Mouse (Mus musculus): ENCODE results near the gene Tex2.

Tex2 gene

DNA sequence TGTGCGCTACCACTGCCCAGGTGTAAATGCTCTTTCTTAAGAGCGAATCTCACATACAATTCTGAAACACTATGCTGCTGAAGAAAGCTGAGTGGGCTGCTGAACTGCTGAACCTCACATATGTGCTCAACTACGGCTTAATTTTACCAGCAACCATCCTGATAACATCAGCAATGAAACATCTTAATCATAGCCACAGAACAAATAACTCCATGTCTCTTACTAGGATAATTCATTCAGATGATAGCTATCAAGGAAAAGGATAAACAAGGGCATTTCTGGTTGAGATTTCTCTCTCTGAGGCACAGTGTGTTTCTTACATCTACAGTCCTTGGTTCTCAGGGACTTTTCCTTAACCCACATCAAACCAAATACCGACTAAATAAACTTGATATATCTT lies 128.3 kb downstream of the Tex2 start:
- DNase-seq (ENCODE audit: low spot score) = no peak

DNA sequence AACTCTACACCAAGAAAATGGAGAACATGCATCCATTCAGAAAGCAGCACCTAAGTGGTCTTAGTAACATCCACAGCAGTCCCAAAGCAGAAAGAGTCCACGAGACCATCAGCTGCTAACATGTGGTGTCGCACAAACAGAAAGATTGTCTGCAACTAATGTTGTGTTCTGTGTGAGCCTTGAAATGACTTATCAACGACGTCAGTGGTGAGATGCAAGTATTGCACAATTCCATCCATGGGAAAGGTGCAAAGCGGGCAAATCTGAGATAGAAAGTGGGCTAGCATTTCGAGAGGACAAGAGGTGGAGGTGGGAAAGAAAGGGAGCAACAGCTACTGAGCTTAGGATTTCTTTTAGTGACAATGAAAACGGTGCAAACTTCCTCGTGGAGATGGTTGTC lies 130.4 kb downstream of the Tex2 start:
- DNase-seq (ENCODE audit: low spot score) = no peak

- no peak for DNase-seq (ENCODE audit: low spot score)
Measured at GRCm38 (mm10) chr11:106481651-106482050, 131.6 kb downstream of the Tex2 start.

GRCm38 (mm10) chr11:106480530-106480885 lies 132.7 kb downstream of the Tex2 start:
- DNase-seq (ENCODE audit: low spot score) = no peak

GRCm38 (mm10) chr11:106479619-106480529 lies 133.3 kb downstream of the Tex2 start:
- no peak for DNase-seq (ENCODE audit: low spot score)

GRCm38 (mm10) chr11:106478745-106479144 lies 134.5 kb downstream of the Tex2 start:
- DNase-seq (ENCODE audit: low spot score) = no peak

DNA sequence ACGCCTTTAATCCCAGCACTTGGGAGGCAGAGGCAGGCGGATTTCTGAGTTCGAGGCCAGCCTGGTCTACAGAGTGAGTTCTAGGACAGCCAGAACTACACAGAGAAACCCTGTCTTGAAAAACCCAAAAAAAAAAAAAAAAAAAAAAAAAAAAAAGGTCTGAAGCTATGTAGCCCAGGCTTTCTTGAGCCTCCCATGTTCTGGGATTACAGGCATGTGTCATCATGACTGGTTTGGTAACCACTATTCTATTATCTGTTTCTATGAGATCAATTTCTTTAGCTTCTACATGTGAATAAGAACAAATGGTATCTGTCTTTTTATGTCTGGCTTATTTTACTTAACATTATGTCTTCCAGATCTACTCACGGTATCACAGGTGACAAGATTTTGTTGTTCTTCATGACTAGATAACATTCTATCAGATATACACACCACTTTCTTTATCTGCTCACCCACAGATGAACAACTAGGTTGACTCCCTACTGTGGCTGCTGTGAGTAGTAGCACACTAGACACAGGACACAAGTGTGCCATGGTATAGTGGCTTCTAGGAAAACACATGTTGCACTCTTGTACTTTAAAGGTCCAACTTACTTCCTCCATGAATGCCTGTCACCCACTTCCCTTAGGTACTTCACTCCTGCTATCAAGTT lies 135.6 kb downstream of the Tex2 start:
- no peak for DNase-seq (ENCODE audit: low spot score)

- DNase-seq (ENCODE audit: low spot score) = no peak
Measured at GRCm38 (mm10) chr11:106475309-106475708, 137.9 kb downstream of the Tex2 start.

- DNase-seq (ENCODE audit: low spot score) = no peak
Measured at GRCm38 (mm10) chr11:106471629-106472028, 141.6 kb downstream of the Tex2 start.

DNA sequence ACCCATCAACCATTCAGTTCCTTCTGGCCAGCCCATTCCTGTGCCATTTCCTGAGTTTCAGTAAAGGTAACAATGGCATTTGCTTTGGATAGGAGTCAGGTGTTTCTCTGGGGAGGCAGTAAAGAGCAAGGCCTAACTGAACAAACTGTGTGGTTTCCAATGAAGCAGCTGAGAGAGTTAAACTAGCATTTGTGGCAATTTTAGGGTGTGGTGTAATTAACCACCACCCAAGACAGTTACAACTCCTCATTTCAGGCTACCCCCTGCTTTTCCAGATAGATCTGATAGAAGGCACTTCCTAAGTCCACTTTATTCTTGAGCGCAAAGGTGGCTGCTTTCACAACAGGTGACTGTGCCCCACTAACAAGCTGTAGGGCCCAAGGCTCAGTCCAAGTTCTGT lies 144.7 kb downstream of the Tex2 start:
- no peak for DNase-seq (ENCODE audit: low spot score)

GRCm38 (mm10) chr11:106465932-106466331 lies 147.3 kb downstream of the Tex2 start:
- no peak for DNase-seq (ENCODE audit: low spot score)

DNA sequence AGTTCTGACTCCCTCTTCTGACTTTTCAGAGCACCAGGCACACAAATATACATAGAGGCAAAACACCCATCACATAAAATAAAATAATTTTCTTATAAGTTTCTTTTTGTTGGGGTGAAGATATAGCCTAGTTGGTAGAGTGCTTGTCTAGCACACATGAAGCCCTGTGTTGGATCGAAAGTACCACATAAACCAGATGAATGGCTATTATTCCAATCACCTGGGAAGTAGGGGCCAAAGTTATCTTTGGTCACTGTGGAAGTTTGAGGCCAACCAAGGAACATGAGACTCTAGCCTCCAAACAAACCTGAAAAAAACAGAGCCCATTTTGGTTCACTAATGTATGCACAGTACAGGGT lies 147.7 kb downstream of the Tex2 start:
- DNase-seq (ENCODE audit: low spot score) = no peak

DNA sequence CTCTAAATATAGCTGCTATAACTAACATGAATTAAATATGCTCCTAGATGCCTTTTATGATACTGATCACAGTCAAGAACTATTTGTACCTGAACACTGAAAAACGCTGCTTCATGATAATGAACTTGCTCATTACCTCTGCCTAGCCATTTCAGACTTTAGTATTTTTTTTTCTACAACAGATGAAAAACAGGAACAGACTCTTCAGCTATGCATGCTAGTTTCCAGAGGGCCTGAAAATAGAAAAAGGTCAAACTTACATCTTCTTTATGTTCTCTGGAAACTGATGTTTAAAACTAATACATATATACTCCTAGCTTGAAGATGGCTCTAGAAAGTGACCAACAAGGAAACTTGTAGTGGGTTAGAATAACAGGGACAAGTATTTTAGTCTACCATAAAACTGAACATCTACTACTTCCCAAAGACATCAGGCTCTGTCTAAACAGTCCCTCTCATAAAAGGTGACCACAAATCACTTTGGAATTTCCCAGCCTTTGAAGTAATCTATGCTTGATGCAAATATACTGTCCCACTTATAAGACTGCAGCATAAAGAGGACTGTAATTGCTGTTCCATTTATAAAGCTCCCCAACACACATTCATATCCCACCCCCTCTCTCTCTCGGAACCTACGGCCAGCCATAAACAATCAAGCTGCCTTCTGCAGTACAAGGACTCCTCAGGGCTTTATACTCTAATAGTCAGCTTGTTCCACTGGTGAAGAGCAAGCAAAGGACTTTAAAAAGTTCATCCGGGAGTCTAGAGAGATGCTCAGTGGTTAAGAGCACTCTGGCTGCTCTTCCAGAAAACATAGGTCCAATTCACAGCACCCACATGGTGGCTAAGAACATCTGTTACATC lies 148.3 kb downstream of the Tex2 start:
- DNase-seq (ENCODE audit: low spot score) = no peak

- no peak for DNase-seq (ENCODE audit: low spot score)
Measured at GRCm38 (mm10) chr11:106463845-106464244, 149.4 kb downstream of the Tex2 start.

DNA sequence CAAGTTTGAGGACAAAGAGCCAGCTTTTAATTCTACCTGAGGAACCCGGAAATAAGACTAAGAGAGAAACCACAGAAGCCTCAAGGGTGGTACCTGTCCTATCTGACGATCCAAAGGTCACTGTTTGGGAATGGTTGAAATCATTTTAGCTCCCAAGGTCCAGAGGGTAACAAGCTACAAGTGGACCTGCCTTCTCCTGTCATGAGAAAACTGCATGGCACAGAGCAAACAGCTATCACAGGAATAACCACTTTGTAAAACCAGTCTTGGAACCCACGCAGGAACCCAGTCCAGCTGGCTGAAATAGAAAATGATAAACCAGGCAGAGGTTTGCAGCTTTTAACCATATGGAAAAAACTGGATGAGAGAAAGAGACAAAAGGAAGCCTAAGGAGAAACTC lies 150.9 kb downstream of the Tex2 start:
- DNase-seq (ENCODE audit: low spot score) = no peak

- DNase-seq (ENCODE audit: low spot score) = no peak
Measured at GRCm38 (mm10) chr11:106461145-106461932, 151.9 kb downstream of the Tex2 start.

DNA sequence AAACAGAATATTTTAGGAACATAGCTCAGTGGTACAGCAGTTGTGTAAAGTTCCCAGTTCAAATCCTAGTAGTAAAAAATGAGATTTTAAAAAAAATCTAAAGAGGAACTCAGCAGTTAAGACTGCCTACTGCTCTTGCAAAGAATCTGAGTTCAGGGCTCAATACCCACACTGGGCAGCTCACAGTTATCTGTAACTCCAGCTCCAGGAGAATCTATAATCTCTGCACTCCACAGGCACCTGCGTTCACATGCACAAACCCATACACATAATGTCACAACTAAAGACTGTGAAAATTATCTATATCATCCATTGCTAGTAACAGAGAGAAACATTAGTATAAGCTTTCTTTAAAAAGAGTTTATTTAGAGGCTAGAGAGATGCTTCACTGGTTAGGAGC lies 152.6 kb downstream of the Tex2 start:
- no peak for DNase-seq (ENCODE audit: low spot score)

DNA sequence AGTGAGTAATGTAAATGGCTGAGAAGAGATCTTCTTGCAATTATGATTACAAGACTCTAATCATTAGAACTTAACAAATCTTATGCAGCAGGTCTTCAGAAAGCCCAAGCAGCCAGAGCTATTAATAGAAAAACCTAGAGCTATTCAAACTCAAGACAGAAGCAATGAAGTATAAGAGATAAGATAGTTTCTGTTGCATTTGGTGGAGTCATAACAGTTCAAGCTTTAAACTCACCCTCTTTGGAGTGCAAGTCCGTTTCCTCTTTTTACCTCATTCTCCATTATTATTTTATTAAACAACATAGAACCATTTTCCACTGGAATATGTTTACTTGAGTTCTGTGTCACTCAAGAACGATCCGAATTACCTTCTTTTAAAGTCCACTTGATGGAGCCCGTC lies 154.7 kb downstream of the Tex2 start:
- DNase-seq (ENCODE audit: low spot score) = no peak

Measured in ovary, postnatal 36 days (tissue).